8 mouse cellular contexts compared by ENCODE assay signal in genomic region chr5:125141525-125141880, GRCm38 (mm10). TPM values are rescaled to one million over a fixed set of nuclear protein-coding genes. Genes with fewer than 3 reads are reported as not detected.
A peak's percentile ranks its signal among the peaks of the same experiment; 100 is the strongest.
DNase-seq lines count a peak whose midpoint lies in the region; ATAC-seq and TF ChIP-seq lines count a peak whose summit lies in the region.

No protein-coding gene starts in this region.

- intact Hi-C loops in left cerebral cortex, postnatal 14 days (cut with DNase I), result loop anchor here (2.0 kb wide), 1 partner anchor 37 kb away; the partner anchor contains the start of gene Ncor2

- no peak overlapping the region for H3K4me3 ChIP-seq in kidney, embryonic 14.5 days (ENCODE audit: low read length)
- peak overlapping the region in 1 of 2 experiments; percentile 14; a peak in 1 of 4 replicates for H3K4me3 ChIP-seq in MEL (ENCODE audit: control insufficient read depth in 1 of 2, insufficient read depth in 1 of 2, low read depth in 2 of 2, low read length in 2 of 2)
- peak overlapping the region; percentile 39 for H3K4me3 ChIP-seq in embryonic facial prominence, embryonic 15.5 days (replicated peaks)
- H3K4me3 ChIP-seq in midbrain, postnatal 0 days (ENCODE audit: low read depth, low read length), result no peak overlapping the region

- TF ChIP-seq CTCF in MEL (IDR thresholded peaks at IDR 0.05 in 2 of 3, conservative IDR thresholded peaks at IDR 0.05 in 1 of 3; ENCODE audit: control insufficient read depth in 1 of 3, insufficient read depth in 1 of 3, low read depth in 2 of 3, low read length in 3 of 3, poor library complexity in 1 of 3, severe bottlenecking in 1 of 3), result no peak
- TF ChIP-seq CTCF in midbrain, postnatal 0 days (IDR thresholded peaks at IDR 0.05), result no peak

- H3K36me3 ChIP-seq in kidney, embryonic 14.5 days (ENCODE audit: control insufficient read depth, insufficient read depth, low read length), result no peaks in the 10 kb centered on the region
- H3K36me3 ChIP-seq in MEL (ENCODE audit: control insufficient read depth in 1 of 2, insufficient read depth in 2 of 2, low read length in 2 of 2), result peaks cover 0 to 12% of the 10 kb centered on the region in 2 experiments; a peak in 2 of 4 replicates
- no peaks in the 10 kb centered on the region for H3K36me3 ChIP-seq in embryonic facial prominence, embryonic 15.5 days
- H3K36me3 ChIP-seq in midbrain, postnatal 0 days (ENCODE audit: insufficient read depth, low read length), result no peaks in the 10 kb centered on the region

- no peak for TF ChIP-seq EP300 in MEL (IDR thresholded peaks at IDR 0.05; ENCODE audit: low read depth in 1 of 2, low read length in 2 of 2)

- H3K4me2 ChIP-seq in kidney, embryonic 14.5 days (replicated peaks; ENCODE audit: low read depth, low read length), result peak overlapping the region; percentile 17; the same call in 1 of the 2 replicates
- peak overlapping the region; percentile 65 for H3K4me2 ChIP-seq in embryonic facial prominence, embryonic 15.5 days (replicated peaks)
- peak overlapping the region; percentile 44 for H3K4me2 ChIP-seq in midbrain, postnatal 0 days (ENCODE audit: low read depth, low read length, poor library complexity, severe bottlenecking)

- H3K4me1 ChIP-seq in kidney, embryonic 14.5 days (ENCODE audit: control insufficient read depth, insufficient read depth, low read length), result peaks cover 63% of the 10 kb centered on the region
- peaks cover 0 to 32% of the 10 kb centered on the region in 2 experiments; a peak in 3 of 4 replicates for H3K4me1 ChIP-seq in MEL (ENCODE audit: control insufficient read depth in 1 of 2, insufficient read depth in 2 of 2, low read length in 2 of 2)
- H3K4me1 ChIP-seq in embryonic facial prominence, embryonic 15.5 days, result peaks cover 89% of the 10 kb centered on the region
- H3K4me1 ChIP-seq in midbrain, postnatal 0 days (ENCODE audit: insufficient read depth, low read length), result peaks cover 25% of the 10 kb centered on the region

- WGBS in kidney, embryonic 14.5 days, result 3% methylated on average over 7 of the region's 7 CpGs
- 1% methylated on average over 7 of the region's 7 CpGs for WGBS in embryonic facial prominence, embryonic 15.5 days
- 0% methylated on average over 7 of the region's 7 CpGs for WGBS in midbrain, postnatal 0 days

- peak overlapping the region; percentile 97 for H3K27ac ChIP-seq in kidney, embryonic 14.5 days (ENCODE audit: low read depth, low read length)
- peak overlapping the region; percentile 85 for H3K27ac ChIP-seq in MEL (ENCODE audit: control insufficient read depth, low read depth, low read length)
- H3K27ac ChIP-seq in embryonic facial prominence, embryonic 15.5 days (replicated peaks), result peak overlapping the region; percentile 98
- peak overlapping the region; percentile 90 for H3K27ac ChIP-seq in midbrain, postnatal 0 days (ENCODE audit: low read depth, low read length)

- H3K9ac ChIP-seq in kidney, embryonic 14.5 days (ENCODE audit: low read depth, low read length), result no peak overlapping the region
- H3K9ac ChIP-seq in MEL (ENCODE audit: control insufficient read depth, low read depth, low read length, poor library complexity, severe bottlenecking), result peak overlapping the region; percentile 39; the same call in 1 of the 2 replicates
- no peak overlapping the region for H3K9ac ChIP-seq in embryonic facial prominence, embryonic 15.5 days
- peak overlapping the region; percentile 54 for H3K9ac ChIP-seq in midbrain, postnatal 0 days (replicated peaks; ENCODE audit: low read length, poor library complexity, severe bottlenecking)

- no peaks in the 10 kb centered on the region for H3K9me3 ChIP-seq in kidney, embryonic 14.5 days (ENCODE audit: control insufficient read depth, low read length)
- no peaks in the 10 kb centered on the region for H3K9me3 ChIP-seq in MEL (replicated peaks; ENCODE audit: insufficient read depth, low read length)
- no peaks in the 10 kb centered on the region for H3K9me3 ChIP-seq in embryonic facial prominence, embryonic 15.5 days (replicated peaks)
- no peaks in the 10 kb centered on the region for H3K9me3 ChIP-seq in midbrain, postnatal 0 days (ENCODE audit: low read length)

- no peak for TF ChIP-seq POLR2A in MEL (IDR thresholded peaks at IDR 0.05; ENCODE audit: control insufficient read depth in 1 of 2, insufficient read depth in 1 of 2, low read depth in 1 of 2, low read length in 2 of 2, poor library complexity in 1 of 2)

- DNase-seq in kidney, postnatal 10 days, result no peak
- peak; percentile 58 for DNase-seq in MEL (ENCODE audit: low read depth, low spot score)
- peak; percentile 55 to 69 for DNase-seq in left cerebral cortex, postnatal 14 days (ENCODE audit: low spot score in 2 of 2)
- no peak for DNase-seq in midbrain, postnatal 0 days (ENCODE audit: low spot score)
- DNase-seq in cerebellum, postnatal 14 days, result no peak
- no peak for DNase-seq in cerebellum, adult 9-11 months

- TF ChIP-seq RAD21 in MEL (IDR thresholded peaks at IDR 0.05; ENCODE audit: low read depth, low read length), result no peak

- peaks cover 38% of the 10 kb centered on the region for H3K79me2 ChIP-seq in MEL (ENCODE audit: control insufficient read depth, insufficient read depth, low read length, poor library complexity)

- H3K27me3 ChIP-seq in kidney, embryonic 14.5 days (ENCODE audit: control insufficient read depth, insufficient read depth, low read length), result no peaks in the 10 kb centered on the region
- no peaks in the 10 kb centered on the region for H3K27me3 ChIP-seq in MEL (ENCODE audit: control insufficient read depth in 1 of 2, insufficient read depth in 2 of 2, low read length in 2 of 2)
- H3K27me3 ChIP-seq in embryonic facial prominence, embryonic 15.5 days, result no peaks in the 10 kb centered on the region
- no peaks in the 10 kb centered on the region for H3K27me3 ChIP-seq in midbrain, postnatal 0 days (ENCODE audit: insufficient read depth, low read length)

- ATAC-seq in kidney, embryonic 14.5 days (ENCODE audit: low FRiP score, low TSS enrichment), result peak; percentile 58
- ATAC-seq in embryonic facial prominence, embryonic 15.5 days (ENCODE audit: insufficient number of reproducible peaks, low FRiP score, low TSS enrichment, low read depth), result peak; percentile 67
- ATAC-seq in midbrain, postnatal 0 days (ENCODE audit: low FRiP score), result peak; percentile 47

TF ChIP-seq in MEL, 35 proteins besides CTCF, POLR2A, EP300 and RAD21:
- TF ChIP-seq MAFK (IDR thresholded peaks at IDR 0.05; ENCODE audit: borderline replicate concordance, low read depth, low read length) (no peak), NELFE (IDR thresholded peaks at IDR 0.05; ENCODE audit: low read depth, low read length) (no peak), NRF1 (IDR thresholded peaks at IDR 0.05; ENCODE audit: insufficient read depth, low read depth, low read length, poor library complexity, severe bottlenecking) (no peak), ZMIZ1 (IDR thresholded peaks at IDR 0.05; ENCODE audit: low read depth, low read length) (no peak), UBTF (IDR thresholded peaks at IDR 0.05; ENCODE audit: borderline replicate concordance, insufficient read depth, low read depth, low read length) (no peak)

RNA-seq across cellular contexts. Expression of gene Ncor2, which starts 37.5 kb away (rescaled TPM):
- polyA plus RNA-seq in kidney, embryonic 14.5 days (2014; fragmentation: Nextera tagmentation; extraction: Ambion mirVana), result 34.6 and 35.0 TPM in 2 replicates
- total RNA-seq in MEL (2012; rRNA removed), result 5.0 and 7.7 TPM in 2 replicates
- polyA plus RNA-seq in MEL (2012; ENCODE audit: insufficient read depth in 1 of 2, insufficient read length in 2 of 2, low read depth in 1 of 2, low replicate concordance in 2 of 2, missing spikeins in 1 of 2), result 10 to 100 TPM in 1 of 2 experiments, not detected in 1; 46.8 TPM
- 39.3 and 41.8 TPM in 2 replicates for polyA plus RNA-seq in embryonic facial prominence, embryonic 15.5 days (2015; fragmentation: Nextera tagmentation; extraction: Ambion mirVana)
- total RNA-seq in left cerebral cortex, postnatal 14 days (2021), result 100 to 1,000 TPM; 171 to 175 TPM
- 22.8 and 37.8 TPM in 2 replicates for total RNA-seq in midbrain, postnatal 0 days (2014; rRNA removed)
- polyA plus RNA-seq in midbrain, postnatal 0 days (2015; fragmentation: Nextera tagmentation; extraction: Ambion mirVana), result 15.5 and 17.8 TPM in 2 replicates

Comparison
In these comparisons a context has a peak if more than half of its experiments do, and no peak if none do; other contexts are left out.
1. H3K9ac ChIP-seq: peak in MEL (single experiment) and midbrain, postnatal 0 days (single experiment); none in kidney, embryonic 14.5 days (single experiment) and embryonic facial prominence, embryonic 15.5 days (single experiment).
2. DNase-seq: peak in MEL (single experiment) and left cerebral cortex, postnatal 14 days (2 of 2); none in kidney, postnatal 10 days (single experiment), midbrain, postnatal 0 days (single experiment), cerebellum, postnatal 14 days (0 of 2) and cerebellum, adult 9-11 months (single experiment).
3. Peak in every context shown above with its lines, with median percentiles within 50 percentile points of each other: ATAC-seq, H3K27ac ChIP-seq and H3K4me2 ChIP-seq.